Mouse (Mus musculus): ENCODE data around the gene Tmem40.

Tmem40 gene

DNA sequence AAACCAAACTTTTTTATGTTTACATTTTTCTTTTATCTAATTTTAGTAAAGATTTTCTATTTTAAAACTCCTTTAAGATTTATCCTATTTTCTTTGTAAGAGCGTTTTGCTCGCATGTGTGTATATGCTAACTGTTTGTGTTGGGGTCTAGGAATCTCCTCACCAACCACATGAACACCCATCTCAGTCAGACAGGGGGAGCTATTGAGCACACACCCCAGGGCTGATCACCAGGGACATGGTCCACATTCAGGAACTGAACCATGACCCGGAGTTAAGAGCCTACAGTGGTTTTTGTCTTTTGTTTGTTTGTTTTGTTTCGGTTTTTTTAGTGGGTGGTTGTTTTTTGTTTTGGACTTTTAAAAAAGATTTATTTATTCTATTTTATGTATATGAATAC, 63.5 kb downstream of the Tmem40 start:
- no peak for DNase-seq

DNA sequence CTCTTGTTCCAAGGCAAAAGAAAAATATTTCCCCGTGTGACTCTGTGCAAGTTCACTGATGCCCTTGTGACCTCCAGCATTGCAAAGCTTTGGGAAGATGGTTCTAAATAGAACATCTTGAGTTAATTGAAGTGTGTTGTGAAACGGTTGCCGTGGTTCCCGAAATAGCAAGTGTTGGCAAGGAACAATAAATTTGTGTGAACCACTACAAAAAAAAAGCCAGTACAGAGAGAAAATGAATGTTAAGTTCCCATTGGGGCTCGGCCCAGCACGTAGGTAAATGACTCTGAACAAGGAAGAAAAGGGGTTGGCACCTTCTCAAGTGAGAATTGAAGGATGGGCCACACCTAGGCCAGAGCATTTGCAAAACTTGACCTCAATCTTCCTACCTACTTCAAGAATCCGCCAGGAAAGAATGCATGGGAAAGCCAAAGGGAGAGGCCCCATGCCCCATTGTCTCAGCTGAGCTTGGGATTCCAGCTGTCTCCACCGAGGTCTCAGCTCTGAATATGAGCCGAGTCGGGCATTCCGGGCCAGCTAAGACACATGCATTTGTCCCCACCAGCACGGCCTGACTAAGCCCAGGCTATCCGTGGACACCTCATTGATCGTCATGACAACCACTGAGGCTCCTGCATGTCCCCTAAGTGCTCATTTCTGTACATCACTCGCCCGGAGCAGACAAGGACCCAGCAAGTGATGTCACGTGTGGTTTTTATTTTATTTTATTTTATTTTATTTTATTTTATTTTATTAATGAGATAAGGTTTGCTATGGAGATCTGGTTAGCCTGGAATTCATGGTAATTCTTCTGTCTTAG, 64.3 kb downstream of the Tmem40 start:
- DNase-seq: peak; percentile 92

DNA sequence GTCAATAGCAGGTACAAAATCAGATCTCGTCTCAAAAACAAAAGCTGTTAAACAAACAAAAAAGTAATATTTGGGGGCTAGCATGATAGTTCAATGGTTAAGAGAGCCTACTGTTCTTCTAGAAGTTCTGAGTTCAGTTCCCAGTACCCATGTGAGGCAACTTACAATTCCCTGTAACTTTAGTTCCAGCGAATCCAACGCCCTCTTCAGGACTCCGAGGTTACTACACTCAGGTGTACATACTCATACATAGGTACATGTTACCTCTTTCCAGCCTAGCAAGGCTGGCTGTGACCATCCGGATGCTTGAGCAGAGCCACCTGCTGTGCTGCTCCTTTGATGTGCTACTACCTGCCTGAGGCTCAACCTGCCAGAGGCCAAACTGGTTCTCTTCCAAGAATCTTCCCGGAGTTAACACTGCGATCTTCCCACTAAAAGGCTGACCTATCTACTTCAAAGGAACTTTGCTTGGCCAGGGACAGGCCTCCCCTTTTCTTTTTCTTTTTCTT, 65.4 kb downstream of the Tmem40 start:
- no peak for DNase-seq

DNA sequence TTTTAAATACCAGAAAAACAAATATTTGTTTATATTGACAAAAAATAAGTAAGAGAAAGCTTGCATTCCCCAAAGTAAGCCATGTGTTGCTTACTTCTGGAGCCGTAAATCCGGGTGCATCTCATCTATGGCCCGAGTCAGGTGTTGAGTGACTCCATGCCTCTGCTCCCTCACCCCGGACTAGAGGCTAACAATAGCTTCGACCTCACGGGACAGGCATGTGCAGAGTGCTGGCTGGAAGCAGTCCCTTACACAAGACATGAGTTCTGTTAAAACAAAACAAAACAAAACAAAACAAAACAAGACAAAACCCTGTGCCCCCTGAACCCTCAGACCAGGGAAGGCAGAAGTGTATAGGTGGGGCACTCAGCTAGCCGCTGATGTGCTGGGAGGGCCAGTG, 67.1 kb downstream of the Tmem40 start:
- DNase-seq: peak; percentile 95

DNA sequence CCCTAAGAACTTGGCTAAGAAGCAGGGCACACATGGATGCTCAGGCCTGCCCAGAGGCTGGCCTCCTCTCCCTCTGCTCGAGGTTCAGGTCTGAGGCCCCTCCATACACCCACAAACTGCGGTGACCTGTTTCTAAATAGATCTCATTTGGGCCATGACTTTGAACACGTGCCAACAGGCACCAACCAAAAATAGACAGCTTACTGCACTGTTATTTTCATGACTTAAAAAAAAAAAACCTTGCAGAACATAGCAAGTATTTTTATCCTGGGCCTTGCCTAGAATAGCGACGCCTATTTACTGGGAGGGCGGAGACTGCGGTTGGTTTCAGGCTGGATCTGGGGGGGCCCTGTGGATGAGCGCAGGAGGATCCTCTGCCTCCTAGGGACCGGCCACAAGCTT, 67.8 kb downstream of the Tmem40 start:
- DNase-seq: peak; percentile 98

DNA sequence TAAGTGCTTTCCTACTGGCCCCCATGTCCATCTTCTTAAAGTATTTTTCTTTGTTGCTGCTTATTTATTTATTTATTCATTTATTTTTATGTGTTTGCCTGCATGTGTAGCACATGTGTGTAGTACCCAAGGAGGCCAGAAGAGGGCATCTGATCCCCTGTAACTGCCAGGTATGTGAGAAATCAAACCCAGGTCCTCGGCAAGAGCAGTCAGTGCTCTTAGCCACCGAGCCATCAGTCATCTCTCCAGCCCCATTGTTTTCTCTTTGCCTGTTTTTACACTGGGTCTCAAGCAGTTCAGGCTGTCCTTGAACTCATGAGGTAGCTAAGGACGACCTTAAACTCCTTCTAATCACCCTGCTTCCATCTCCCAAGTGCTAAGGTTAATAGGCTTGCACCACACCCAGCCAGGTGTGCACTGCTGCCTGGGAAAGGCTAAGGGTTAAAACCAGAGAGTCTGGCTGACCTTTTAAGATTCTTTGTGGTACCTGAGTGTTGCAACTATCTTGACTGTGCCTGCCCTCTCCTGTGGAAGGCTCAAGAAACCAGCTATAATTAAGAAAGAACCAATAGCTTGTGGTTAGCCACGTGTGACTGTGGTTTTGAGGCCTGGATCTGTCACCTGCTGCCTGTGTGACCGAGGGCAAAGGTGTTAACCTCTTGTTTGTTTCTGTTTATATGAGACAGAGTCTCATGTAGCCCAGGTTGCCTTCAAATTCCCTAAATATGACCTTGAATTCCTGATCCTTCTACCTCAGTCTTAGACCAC, 69.1 kb downstream of the Tmem40 start:
- DNase-seq: no peak

DNA sequence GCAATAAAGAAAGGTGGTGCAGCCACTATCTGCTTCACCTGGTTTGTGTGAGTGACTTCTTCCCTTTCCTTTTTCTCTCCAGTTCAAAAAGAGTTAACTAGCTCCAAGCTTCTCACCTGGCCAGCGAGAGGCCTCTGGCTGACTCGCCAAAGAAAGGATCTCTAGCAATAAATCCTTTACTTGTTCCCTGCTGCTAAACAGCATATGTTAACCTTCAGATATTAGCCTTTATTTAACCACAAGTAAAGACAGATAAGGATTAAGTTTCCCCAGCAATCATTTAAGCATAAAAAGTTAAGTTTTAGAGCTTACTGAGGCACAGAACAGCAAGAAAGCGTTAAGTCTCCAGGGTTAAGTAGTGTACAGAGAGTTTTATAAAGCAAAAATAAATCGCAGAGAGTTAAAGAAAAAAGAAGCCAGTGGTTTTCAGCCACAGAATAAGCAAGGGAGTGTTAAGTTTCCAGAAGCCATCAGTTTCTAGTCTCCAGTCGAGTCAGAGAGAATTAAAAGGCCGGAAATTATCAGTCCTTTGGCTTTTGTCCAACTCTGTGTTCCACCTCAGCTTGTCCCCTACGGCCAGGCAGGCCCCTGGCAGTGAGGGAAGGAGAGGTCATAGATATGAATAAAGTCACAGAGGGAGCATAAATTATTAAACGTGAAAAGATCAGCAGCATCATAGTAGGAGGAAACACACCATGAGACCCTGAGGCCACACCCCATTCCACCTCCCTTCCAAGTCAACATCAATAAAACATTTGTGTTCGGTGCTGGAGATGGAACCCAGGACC, 69.9 kb downstream of the Tmem40 start:
- DNase-seq: no peak

DNA sequence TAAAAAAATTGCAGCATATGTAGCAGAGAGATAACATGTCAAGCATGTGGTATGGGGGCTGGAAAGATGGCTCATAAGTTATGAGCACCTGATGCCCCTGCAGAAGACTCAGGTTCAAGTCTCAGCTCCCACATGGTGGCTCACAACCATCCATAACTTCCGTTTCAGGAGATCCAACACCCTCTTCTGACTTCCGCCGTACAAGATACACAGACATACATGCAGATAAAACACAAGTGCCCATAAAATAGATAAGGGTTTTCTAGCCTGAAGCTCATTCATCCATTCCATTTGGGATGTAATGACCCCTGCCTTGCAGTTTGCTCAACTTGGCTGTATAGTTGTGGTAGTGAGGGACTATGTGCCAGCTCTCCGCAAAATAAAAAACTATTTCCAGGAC, 72.1 kb downstream of the Tmem40 start:
- no peak for DNase-seq

DNA sequence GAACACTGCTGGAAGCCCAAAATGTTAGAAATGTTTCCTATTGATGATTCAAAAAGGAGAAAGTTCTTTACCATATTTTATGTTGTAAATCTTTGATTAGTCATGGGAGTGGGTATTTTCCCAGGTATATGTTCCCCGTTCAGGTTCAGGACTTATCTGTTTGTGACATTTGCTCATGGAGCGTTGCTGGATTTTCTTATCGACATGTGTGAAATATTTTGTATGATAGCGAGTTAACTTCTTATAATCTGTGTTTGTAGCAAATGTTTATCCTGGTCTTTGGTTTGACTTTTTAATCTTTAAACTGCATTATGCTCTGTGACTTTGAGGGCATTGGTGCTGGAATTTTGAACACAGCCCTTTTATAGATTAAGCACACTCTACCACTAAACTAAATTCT, 73.6 kb downstream of the Tmem40 start:
- no peak for DNase-seq

DNA sequence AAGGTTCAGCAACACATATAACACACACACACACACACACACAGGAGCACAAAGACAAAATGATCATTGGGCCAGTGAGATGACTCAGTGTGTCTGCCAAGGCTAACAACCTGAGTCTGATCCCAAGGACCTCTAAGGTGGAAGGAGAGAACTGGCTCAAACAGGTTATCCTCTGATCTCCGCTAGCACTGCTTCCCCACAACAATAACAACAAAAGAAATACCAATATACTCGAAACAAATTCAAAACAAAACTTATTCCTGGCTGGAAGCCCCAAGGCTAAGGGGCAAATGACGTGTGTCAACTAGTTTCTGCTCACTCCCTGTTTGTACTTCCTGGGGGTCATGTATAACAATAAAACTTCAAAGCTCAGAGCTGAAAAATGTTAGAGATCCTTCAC, 74.5 kb downstream of the Tmem40 start:
- no peak for DNase-seq

DNA sequence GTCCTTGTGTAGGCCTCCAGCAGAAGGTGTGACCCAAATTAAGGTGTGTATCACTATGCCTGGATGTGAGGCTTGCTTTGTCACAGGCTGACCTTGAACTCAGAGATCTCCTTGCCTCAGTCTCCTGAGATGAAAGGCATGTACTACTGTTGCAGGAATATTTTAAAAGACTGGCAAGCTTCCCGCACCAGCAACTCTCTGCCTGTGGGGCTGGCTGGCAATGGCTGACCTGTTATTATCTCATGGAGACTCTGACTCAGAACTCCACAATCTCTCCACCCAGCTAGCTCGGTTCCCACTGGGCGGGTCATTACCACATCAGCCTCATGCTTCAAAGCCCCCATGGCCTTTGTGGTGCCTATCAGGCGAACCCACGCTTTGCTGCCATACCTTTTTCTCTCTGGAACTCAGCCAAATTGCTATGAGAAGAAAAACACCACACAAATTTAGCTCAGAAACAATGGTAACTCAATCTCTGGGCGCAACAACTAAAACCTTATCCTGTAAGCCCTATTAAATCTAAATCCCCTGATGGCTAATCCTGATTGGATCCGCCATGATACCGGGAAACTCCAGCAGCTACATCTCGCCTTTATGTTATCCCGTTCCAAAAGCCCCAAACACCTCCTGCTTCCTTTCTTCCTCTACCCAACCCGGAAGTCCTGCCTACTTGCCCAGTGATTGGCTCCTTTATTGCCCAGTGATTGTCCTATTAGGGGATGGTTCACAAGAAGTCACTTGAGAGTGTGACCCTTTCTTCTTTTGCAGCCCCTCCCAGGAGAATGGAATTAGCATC, 77.2 kb downstream of the Tmem40 start:
- DNase-seq: no peak

DNA sequence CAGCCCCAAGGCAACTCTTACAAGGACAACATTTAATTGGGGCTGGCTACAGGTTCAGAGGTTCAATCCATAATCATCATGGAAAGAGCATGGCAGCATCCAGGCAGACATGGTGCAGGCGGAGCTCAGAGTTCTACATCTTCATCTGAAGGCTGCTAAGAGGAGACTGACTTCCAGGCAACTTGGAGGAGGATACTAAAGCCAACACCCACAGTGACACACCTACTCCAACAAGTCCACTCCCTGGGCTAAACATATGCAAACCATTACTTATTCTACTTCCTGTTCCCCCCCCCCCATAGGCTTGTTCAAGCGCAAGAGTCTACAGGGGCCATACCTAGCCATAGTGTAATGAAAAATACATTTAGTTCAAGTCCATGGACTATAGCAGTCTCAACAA, 77.9 kb downstream of the Tmem40 start:
- no peak for DNase-seq

DNA sequence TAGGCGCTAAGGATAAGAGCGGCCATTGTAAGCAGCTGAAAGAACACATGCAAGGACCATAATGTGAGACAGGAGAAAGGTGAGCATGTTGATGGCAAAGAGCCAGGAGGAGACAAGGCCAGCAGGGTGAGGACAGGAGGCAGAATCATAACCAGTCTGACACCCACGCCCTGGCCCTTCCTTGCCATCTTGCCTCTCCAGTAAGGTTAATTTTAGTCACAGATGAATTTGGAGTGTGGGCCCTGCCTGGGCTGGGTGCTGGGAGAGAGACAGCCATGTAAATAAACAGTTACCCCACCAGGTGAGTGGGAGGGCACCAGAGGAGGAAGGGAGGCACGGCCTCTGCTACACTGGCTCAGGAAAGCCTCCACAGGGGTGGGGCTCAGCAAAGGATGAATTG, 81.1 kb downstream of the Tmem40 start:
- DNase-seq: no peak
